Mouse (Mus musculus): ENCODE results near the gene Cfc1.

- TF ChIP-seq POLR2A (IDR thresholded peaks at IDR 0.05; ENCODE audit: low read depth, low read length) (no peak), CTCF (IDR thresholded peaks at IDR 0.05; ENCODE audit: extremely low read depth, insufficient read depth, insufficient read length, insufficient replicate concordance) (no peak)
These were observed 36.0 kb downstream of the Cfc1 start for GRCm38 (mm10) chr1:34571431-34571830.

All from spleen, adult 2 months (tissue).